Mouse (Mus musculus) ES-E14 (cell line): ENCODE measurements around the gene Cybc1.

Experiments used
- CHD2 ChIP-seq: IDR thresholded peaks from 2 replicates; pipeline ENCODE4 v1.6.1; 2014; ENCODE audit warnings: mild to moderate bottlenecking, low read depth, low read length, inconsistent platforms
- HCFC1 ChIP-seq: IDR thresholded peaks from 2 replicates; pipeline ENCODE4 v1.6.1; 2012; ENCODE audit warnings: low read length, inconsistent platforms, borderline replicate concordance; ENCODE audit not compliant: insufficient read depth
- MAFK ChIP-seq: IDR thresholded peaks from 2 replicates; pipeline ENCODE4 v1.6.1; 2014; ENCODE audit warnings: mild to moderate bottlenecking, low read depth, low read length, inconsistent platforms; ENCODE audit not compliant: insufficient read depth

DNA sequence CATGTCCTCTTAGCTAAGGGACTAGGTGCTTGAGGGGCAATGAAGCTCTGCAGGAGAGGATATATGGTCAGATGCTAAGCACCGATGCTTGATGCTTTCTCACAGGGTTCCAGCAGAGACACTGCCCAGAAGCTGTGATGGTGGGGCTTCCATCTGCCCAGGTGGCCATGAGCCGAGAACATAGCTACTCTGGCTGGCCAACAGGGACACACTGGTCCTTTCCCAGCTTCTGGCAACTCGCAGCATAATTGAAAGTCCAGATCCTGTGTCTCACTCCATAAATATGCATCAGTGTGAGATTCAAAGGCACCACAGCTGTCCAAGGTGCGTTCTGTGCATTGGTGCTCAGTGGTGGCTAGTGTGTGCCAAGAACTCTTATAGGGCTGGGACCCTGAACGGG, 55.9 kb downstream of the Cybc1 start:
- no peak for TF ChIP-seq HCFC1
- TF ChIP-seq MAFK: no peak
- no peak for TF ChIP-seq CHD2
